Mouse (Mus musculus) adrenal gland, adult (tissue): ENCODE measurements around the gene Lyzl4.

Experiments
- DNase-seq, 2 experiments: peaks; one replicate each; pipeline ENCODE4 v3.0.0; 2022 to 2023; ENCODE audit warnings: low spot score in 1 of 2; ENCODE audit not compliant: inconsistent age in 2 of 2

The Lyzl4 gene

DNA sequence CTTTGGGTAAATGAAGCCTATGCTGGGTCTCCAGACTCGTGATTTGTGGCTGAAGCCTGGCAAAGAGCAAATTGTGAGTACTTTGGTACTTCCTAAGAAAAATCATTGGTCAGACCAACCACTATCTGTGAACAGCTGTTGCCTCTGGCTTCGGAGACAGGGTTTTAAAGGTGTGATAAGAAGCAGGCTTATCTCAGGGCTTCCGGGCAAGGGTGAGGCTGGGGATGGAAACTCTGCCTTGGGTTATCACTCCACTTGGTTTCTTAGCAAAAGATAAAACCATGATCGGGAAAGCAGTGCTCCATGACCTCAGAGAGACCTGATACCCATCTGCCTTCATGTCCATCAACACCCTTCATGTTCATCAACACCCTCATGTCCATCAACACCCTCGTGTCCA, 92.9 kb downstream of the Lyzl4 start:
- DNase-seq, result no peak

DNA sequence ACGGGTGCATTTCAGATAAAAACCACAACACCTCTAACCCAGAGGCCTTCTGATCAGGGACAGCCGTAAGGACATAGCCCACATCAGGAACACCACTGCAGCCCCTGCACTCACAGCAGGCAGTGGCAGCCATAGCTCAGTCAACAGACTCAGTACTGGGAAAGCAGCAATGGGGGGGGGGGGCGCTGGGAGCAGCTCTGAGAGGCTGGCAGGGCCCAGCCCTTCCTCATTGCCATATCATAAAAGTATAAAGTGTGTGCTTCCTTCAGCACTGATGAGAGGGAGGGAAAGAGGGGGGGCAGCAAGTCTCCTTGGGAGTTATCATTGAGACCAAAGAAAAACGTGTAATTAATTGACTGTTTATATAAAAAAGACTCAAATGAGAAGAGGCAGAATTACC, 94.5 kb downstream of the Lyzl4 start:
- DNase-seq, result no peak

DNA sequence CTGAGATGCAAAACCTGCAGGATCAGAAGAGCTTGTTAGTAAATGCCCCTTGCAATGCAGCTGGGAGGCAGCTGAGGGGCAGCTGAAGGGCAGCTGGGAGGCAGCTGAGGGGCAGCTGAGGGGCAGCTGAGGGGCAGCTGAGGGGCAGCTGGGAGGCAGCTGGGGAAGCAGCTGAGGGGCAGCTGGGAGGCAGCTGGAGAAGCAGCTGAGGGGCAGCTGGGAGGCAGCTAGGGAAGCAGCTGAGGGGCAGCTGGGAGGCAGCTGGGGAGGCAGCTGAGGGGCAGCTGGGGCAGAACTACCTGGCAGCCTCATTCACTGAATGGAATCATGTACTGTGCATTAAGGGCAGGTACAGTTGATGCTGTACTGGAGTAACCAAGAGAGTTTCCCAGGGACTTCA, 100.4 kb downstream of the Lyzl4 start:
- DNase-seq, result no peak

DNA sequence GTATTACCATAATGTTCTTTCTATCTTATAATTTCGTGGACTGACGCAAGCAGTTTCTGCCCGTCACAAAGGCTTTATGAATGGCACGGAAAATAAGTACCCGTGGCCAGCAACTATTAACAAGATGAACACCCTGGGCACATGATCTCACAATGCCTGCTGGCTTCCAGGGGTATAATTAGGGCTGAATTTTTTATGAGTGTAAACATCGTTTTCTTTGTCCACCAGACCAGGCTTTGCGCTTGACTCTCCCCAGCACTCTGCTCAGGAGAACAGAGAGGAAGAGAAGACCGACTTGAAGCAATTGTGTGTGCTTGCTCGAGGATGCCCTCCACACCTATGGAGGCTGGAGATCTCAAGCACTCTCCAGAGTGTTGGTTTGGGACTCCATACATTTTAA, 109.3 kb downstream of the Lyzl4 start:
- DNase-seq, result no peak

DNA sequence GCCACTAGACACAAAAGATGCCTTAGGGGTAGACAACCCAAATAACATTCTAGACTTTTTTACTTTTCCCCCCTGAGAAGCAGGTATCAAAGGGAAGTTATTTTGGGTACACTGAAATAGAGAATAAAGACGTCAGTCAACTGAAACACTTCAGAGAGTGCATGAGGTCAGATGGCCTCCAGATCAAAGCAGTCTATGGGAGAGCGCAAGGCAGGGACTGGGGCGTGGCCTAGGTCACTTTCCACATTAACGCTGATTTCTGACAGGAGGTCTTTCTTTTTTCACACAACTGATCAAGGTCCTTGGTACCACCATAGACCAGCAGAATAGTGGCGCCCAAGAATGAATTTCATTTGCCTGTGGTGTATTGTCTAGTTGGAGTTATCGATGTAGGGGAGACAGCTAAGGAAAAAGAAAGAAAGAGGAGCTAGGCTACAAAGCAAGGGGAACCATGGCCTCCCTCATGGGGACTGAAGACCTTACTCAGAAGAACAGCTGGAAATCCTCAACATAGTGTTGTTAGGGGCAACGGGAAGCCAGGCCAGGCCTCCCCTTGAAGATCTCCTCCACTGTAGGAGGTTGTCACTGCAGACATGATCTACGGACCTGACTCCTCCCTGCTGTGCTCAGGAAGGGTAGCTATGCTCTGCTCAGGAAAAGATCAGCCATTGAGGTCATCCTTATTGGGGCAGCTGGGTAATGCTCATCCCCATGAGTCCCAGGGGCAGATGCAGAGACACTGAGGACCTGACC, 113.1 kb downstream of the Lyzl4 start:
- peak; percentile 7 to 31 for DNase-seq
